Mouse (Mus musculus): ENCODE data around the gene Ephx1. TPM values are rescaled to one million over a fixed set of nuclear protein-coding genes. Genes with fewer than 3 reads are reported as not detected.

Gene Ephx1
- polyA plus RNA-seq, 1 experiment from 2014 or later: 10.3 TPM

GRCm38 (mm10) chr1:181016045-181016444 lies 4.7 kb downstream of the Ephx1 start:
- DNase-seq (ENCODE audit: low spot score): no peak
- Histone ChIP-seq H3K27ac (no peak overlapping the region), H3K4me3 (replicated peaks; ENCODE audit: low read length) (peak overlapping the region; percentile 42; the same call in 1 of the 2 replicates), H3K27me3 (ENCODE audit: control insufficient read depth, insufficient read depth, low read length) (no peaks in the 10 kb centered on the region), H3K4me1 (replicated peaks; ENCODE audit: control insufficient read depth, insufficient read depth, low read length) (0 out of 2 replicates have a peak, but pooled peaks cover 5% of the 10 kb centered on the region), H3K36me3 (replicated peaks; ENCODE audit: control insufficient read depth, insufficient read depth) (no peaks in the 10 kb centered on the region), H3K4me2 (replicated peaks) (peak overlapping the region; percentile 79), H3K9me3 (ENCODE audit: control insufficient read depth, low read length) (no peaks in the 10 kb centered on the region), H3K9ac (no peak overlapping the region)
- 81% methylated on average over 4 of the region's 4 CpGs for WGBS
- no peak for ATAC-seq (ENCODE audit: low FRiP score)

- Histone ChIP-seq H3K4me3 (replicated peaks; ENCODE audit: low read length) (no peak overlapping the region), H3K27me3 (ENCODE audit: control insufficient read depth, insufficient read depth, low read length) (no peaks in the 10 kb centered on the region), H3K4me2 (replicated peaks) (no peak overlapping the region), H3K4me1 (replicated peaks; ENCODE audit: control insufficient read depth, insufficient read depth, low read length) (0 out of 2 replicates have a peak, but pooled peaks cover 5% of the 10 kb centered on the region), H3K27ac (no peak overlapping the region), H3K9ac (no peak overlapping the region), H3K9me3 (ENCODE audit: control insufficient read depth, low read length) (no peaks in the 10 kb centered on the region), H3K36me3 (replicated peaks; ENCODE audit: control insufficient read depth, insufficient read depth) (no peaks in the 10 kb centered on the region)
- ATAC-seq (ENCODE audit: low FRiP score) (no peak), DNase-seq (ENCODE audit: low spot score) (no peak)
Observed at GRCm38 (mm10) chr1:181015558-181015957, 5.1 kb downstream of the Ephx1 start.

- Histone ChIP-seq H3K9me3 (ENCODE audit: control insufficient read depth, low read length) (no peaks in the 10 kb centered on the region), H3K36me3 (replicated peaks; ENCODE audit: control insufficient read depth, insufficient read depth) (no peaks in the 10 kb centered on the region), H3K4me2 (replicated peaks) (no peak overlapping the region), H3K4me1 (replicated peaks; ENCODE audit: control insufficient read depth, insufficient read depth, low read length) (0 out of 2 replicates have a peak, but pooled peaks cover 5% of the 10 kb centered on the region), H3K9ac (no peak overlapping the region), H3K27me3 (ENCODE audit: control insufficient read depth, insufficient read depth, low read length) (no peaks in the 10 kb centered on the region), H3K4me3 (replicated peaks; ENCODE audit: low read length) (no peak overlapping the region), H3K27ac (no peak overlapping the region)
- no peak for ATAC-seq (ENCODE audit: low FRiP score)
- 68% methylated on average over 6 of the region's 6 CpGs for WGBS
- no peak for DNase-seq (ENCODE audit: low spot score)
Observed at GRCm38 (mm10) chr1:181014731-181015500, 5.8 kb downstream of the Ephx1 start.

GRCm38 (mm10) chr1:181013446-181013845 lies 7.3 kb downstream of the Ephx1 start:
- Histone ChIP-seq H3K4me2 (replicated peaks) (no peak overlapping the region), H3K9me3 (ENCODE audit: control insufficient read depth, low read length) (no peaks in the 10 kb centered on the region), H3K9ac (no peak overlapping the region), H3K27ac (no peak overlapping the region), H3K36me3 (replicated peaks; ENCODE audit: control insufficient read depth, insufficient read depth) (no peaks in the 10 kb centered on the region), H3K27me3 (ENCODE audit: control insufficient read depth, insufficient read depth, low read length) (no peaks in the 10 kb centered on the region), H3K4me1 (replicated peaks; ENCODE audit: control insufficient read depth, insufficient read depth, low read length) (0 out of 2 replicates have a peak, but pooled peaks cover 5% of the 10 kb centered on the region), H3K4me3 (replicated peaks; ENCODE audit: low read length) (no peak overlapping the region)
- no peak for ATAC-seq (ENCODE audit: low FRiP score)
- 85% methylated on average over 6 of the region's 6 CpGs for WGBS
- DNase-seq (ENCODE audit: low spot score): no peak

GRCm38 (mm10) chr1:181012416-181012815 lies 8.3 kb downstream of the Ephx1 start:
- no peak overlapping the region for H3K27ac ChIP-seq
- 83% methylated on average over 3 of the region's 3 CpGs for WGBS
- no peaks in the 10 kb centered on the region for H3K36me3 ChIP-seq (replicated peaks; ENCODE audit: control insufficient read depth, insufficient read depth)
- no peak overlapping the region for H3K4me3 ChIP-seq (replicated peaks; ENCODE audit: low read length)
- 0 out of 2 replicates have a peak, but pooled peaks cover 5% of the 10 kb centered on the region for H3K4me1 ChIP-seq (replicated peaks; ENCODE audit: control insufficient read depth, insufficient read depth, low read length)
- no peak overlapping the region for H3K4me2 ChIP-seq (replicated peaks)
- H3K9ac ChIP-seq: no peak overlapping the region
- H3K27me3 ChIP-seq (ENCODE audit: control insufficient read depth, insufficient read depth, low read length): no peaks in the 10 kb centered on the region
- no peaks in the 10 kb centered on the region for H3K9me3 ChIP-seq (ENCODE audit: control insufficient read depth, low read length)
- DNase-seq (ENCODE audit: low spot score) (no peak), ATAC-seq (ENCODE audit: low FRiP score) (no peak)

- WGBS: 66% methylated on average over 5 of the region's 5 CpGs
- Histone ChIP-seq H3K27me3 (ENCODE audit: control insufficient read depth, insufficient read depth, low read length) (no peaks in the 10 kb centered on the region), H3K4me3 (replicated peaks; ENCODE audit: low read length) (no peak overlapping the region), H3K4me2 (replicated peaks) (no peak overlapping the region), H3K9me3 (ENCODE audit: control insufficient read depth, low read length) (no peaks in the 10 kb centered on the region), H3K36me3 (replicated peaks; ENCODE audit: control insufficient read depth, insufficient read depth) (no peaks in the 10 kb centered on the region), H3K27ac (no peak overlapping the region), H3K9ac (no peak overlapping the region), H3K4me1 (replicated peaks; ENCODE audit: control insufficient read depth, insufficient read depth, low read length) (0 out of 2 replicates have a peak, but pooled peaks cover 5% of the 10 kb centered on the region)
- ATAC-seq (ENCODE audit: low FRiP score) (no peak), DNase-seq (ENCODE audit: low spot score) (no peak)
Observed at GRCm38 (mm10) chr1:181011601-181012000, 9.1 kb downstream of the Ephx1 start.

- Histone ChIP-seq H3K27me3 (ENCODE audit: control insufficient read depth, insufficient read depth, low read length) (no peaks in the 10 kb centered on the region), H3K4me2 (replicated peaks) (no peak overlapping the region), H3K9ac (no peak overlapping the region), H3K4me1 (replicated peaks; ENCODE audit: control insufficient read depth, insufficient read depth, low read length) (0 out of 2 replicates have a peak, but pooled peaks cover 3% of the 10 kb centered on the region), H3K27ac (no peak overlapping the region), H3K4me3 (replicated peaks; ENCODE audit: low read length) (no peak overlapping the region), H3K9me3 (ENCODE audit: control insufficient read depth, low read length) (no peaks in the 10 kb centered on the region), H3K36me3 (replicated peaks; ENCODE audit: control insufficient read depth, insufficient read depth) (no peaks in the 10 kb centered on the region)
- ATAC-seq (ENCODE audit: low FRiP score) (no peak), DNase-seq (ENCODE audit: low spot score) (no peak)
- 68% methylated on average over 4 of the region's 4 CpGs for WGBS
Observed at GRCm38 (mm10) chr1:181010171-181010932, 10.4 kb downstream of the Ephx1 start.

- no peak for ATAC-seq (ENCODE audit: low FRiP score)
- Histone ChIP-seq H3K36me3 (replicated peaks; ENCODE audit: control insufficient read depth, insufficient read depth) (no peaks in the 10 kb centered on the region), H3K4me2 (replicated peaks) (no peak overlapping the region), H3K4me1 (replicated peaks; ENCODE audit: control insufficient read depth, insufficient read depth, low read length) (no peaks in the 10 kb centered on the region), H3K9ac (no peak overlapping the region), H3K9me3 (ENCODE audit: control insufficient read depth, low read length) (no peaks in the 10 kb centered on the region), H3K27me3 (ENCODE audit: control insufficient read depth, insufficient read depth, low read length) (no peaks in the 10 kb centered on the region), H3K4me3 (replicated peaks; ENCODE audit: low read length) (no peak overlapping the region), H3K27ac (no peak overlapping the region)
- 82% methylated on average over 3 of the region's 3 CpGs for WGBS
- no peak for DNase-seq (ENCODE audit: low spot score)
Observed at GRCm38 (mm10) chr1:181009754-181010153, 10.9 kb downstream of the Ephx1 start.

GRCm38 (mm10) chr1:181009011-181009590 lies 11.6 kb downstream of the Ephx1 start:
- no peak overlapping the region for H3K4me2 ChIP-seq (replicated peaks)
- no peaks in the 10 kb centered on the region for H3K9me3 ChIP-seq (ENCODE audit: control insufficient read depth, low read length)
- WGBS: 93% methylated on average over 4 of the region's 4 CpGs
- no peak overlapping the region for H3K9ac ChIP-seq
- no peaks in the 10 kb centered on the region for H3K4me1 ChIP-seq (replicated peaks; ENCODE audit: control insufficient read depth, insufficient read depth, low read length)
- ATAC-seq (ENCODE audit: low FRiP score) (no peak), DNase-seq (ENCODE audit: low spot score) (no peak)
- H3K4me3 ChIP-seq (replicated peaks; ENCODE audit: low read length): no peak overlapping the region
- no peak overlapping the region for H3K27ac ChIP-seq
- H3K36me3 ChIP-seq (replicated peaks; ENCODE audit: control insufficient read depth, insufficient read depth): no peaks in the 10 kb centered on the region
- no peaks in the 10 kb centered on the region for H3K27me3 ChIP-seq (ENCODE audit: control insufficient read depth, insufficient read depth, low read length)

Data from hindbrain, embryonic 14.5 days (tissue).